10 mouse cellular contexts compared by ENCODE assay signal in genomic region chr11:78153778-78154177, GRCm38 (mm10). TPM values are rescaled to one million over a fixed set of nuclear protein-coding genes. Genes with fewer than 3 reads are reported as not detected.
DNase-seq lines count a peak whose midpoint lies in the region; ATAC-seq and TF ChIP-seq lines count a peak whose summit lies in the region.
"Had no signal": no experiment of that assay in that cellular context is flagged by ENCODE, and none has a peak within 500 bp of the region (broad histone marks: within the 10 kb centered on the region; RNA-seq: fewer than 3 reads in every experiment).

No protein-coding gene starts in this region.

- no peak overlapping the region for H3K4me2 ChIP-seq in lung, embryonic 15.5 days
- no peak overlapping the region for H3K4me2 ChIP-seq in hindbrain, embryonic 16.5 days (ENCODE audit: low read length)
- no peak overlapping the region for H3K4me2 ChIP-seq in intestine, postnatal 0 days (replicated peaks; ENCODE audit: low read depth)
- H3K4me2 ChIP-seq: heart, embryonic 15.5 days had no signal

- H3K4me1 ChIP-seq in lung, embryonic 15.5 days = peaks cover 33% of the 10 kb centered on the region
- H3K4me1 ChIP-seq in hindbrain, embryonic 16.5 days (ENCODE audit: control insufficient read depth, insufficient read depth, low read depth, low read length) = peaks cover 35% of the 10 kb centered on the region
- H3K4me1 ChIP-seq in olfactory bulb, adult 2 months (ENCODE audit: control insufficient read depth, insufficient read depth, low read length) = peaks cover 24% of the 10 kb centered on the region
- no peaks in the 10 kb centered on the region for H3K4me1 ChIP-seq in intestine, postnatal 0 days (replicated peaks; ENCODE audit: control insufficient read depth, insufficient read depth, low read length)

- no peaks in the 10 kb centered on the region for H3K9me3 ChIP-seq in lung, embryonic 15.5 days
- no peaks in the 10 kb centered on the region for H3K9me3 ChIP-seq in hindbrain, embryonic 16.5 days (ENCODE audit: control insufficient read depth, low read length)
- no peaks in the 10 kb centered on the region for H3K9me3 ChIP-seq in intestine, postnatal 0 days (ENCODE audit: control insufficient read depth)
- H3K9me3 ChIP-seq: heart, embryonic 15.5 days had no signal

- ATAC-seq in lung, embryonic 15.5 days (ENCODE audit: borderline replicate concordance, extremely low read depth, low FRiP score, low TSS enrichment) = 0 out of 2 replicates have a peak, but pooled peaks have one; percentile 9
- ATAC-seq in hindbrain, embryonic 16.5 days = no peak
- no peak for ATAC-seq in intestine, postnatal 0 days

- peaks cover 70% of the 10 kb centered on the region for H3K36me3 ChIP-seq in lung, embryonic 15.5 days
- H3K36me3 ChIP-seq in hindbrain, embryonic 16.5 days (ENCODE audit: control insufficient read depth, insufficient read depth, low read length) = peaks cover 20% of the 10 kb centered on the region
- peaks cover 47% of the 10 kb centered on the region for H3K36me3 ChIP-seq in intestine, postnatal 0 days (ENCODE audit: control insufficient read depth, insufficient read depth)

- no peak for TF ChIP-seq CTCF in olfactory bulb, adult 2 months (IDR thresholded peaks at IDR 0.05; ENCODE audit: insufficient read depth, low read depth, low read length)
- no peak for TF ChIP-seq CTCF in intestine, postnatal 0 days (IDR thresholded peaks at IDR 0.05; ENCODE audit: low read depth)

- WGBS in lung, embryonic 15.5 days = 75% methylated on average over 13 of the region's 13 CpGs
- 54% methylated on average over 13 of the region's 13 CpGs for WGBS in hindbrain, embryonic 16.5 days
- WGBS in olfactory bulb, adult 2 months = 35% methylated on average over 13 of the region's 13 CpGs
- WGBS in intestine, postnatal 0 days = 89% methylated on average over 13 of the region's 13 CpGs

- peak overlapping the region; percentile 90 for H3K27ac ChIP-seq in lung, embryonic 15.5 days
- H3K27ac ChIP-seq in hindbrain, embryonic 16.5 days (ENCODE audit: low read depth, low read length) = peak overlapping the region; percentile 71
- H3K27ac ChIP-seq in olfactory bulb, adult 2 months (ENCODE audit: insufficient read depth, low read depth, low read length) = peak overlapping the region; percentile 83
- H3K27ac ChIP-seq in intestine, postnatal 0 days (ENCODE audit: low read depth, low read length) = no peak overlapping the region

- peak; percentile 31 for DNase-seq in cerebellum, adult 9-11 months
- no peak for DNase-seq in cerebellum, postnatal 4 days (ENCODE audit: low spot score in 2 of 2)
- no peak for DNase-seq in lung, postnatal 14 days
- DNase-seq in adipocyte (ENCODE audit: low spot score) = no peak
- DNase-seq: kidney, adult 8-10 months had no signal

- H3K4me3 ChIP-seq in lung, embryonic 15.5 days = no peak overlapping the region
- no peak overlapping the region for H3K4me3 ChIP-seq in hindbrain, embryonic 16.5 days (ENCODE audit: low read length)
- no peak overlapping the region for H3K4me3 ChIP-seq in olfactory bulb, adult 2 months (ENCODE audit: insufficient read depth, low read depth, low read length)
- no peak overlapping the region for H3K4me3 ChIP-seq in intestine, postnatal 0 days (ENCODE audit: low read depth, low read length)
- H3K4me3 ChIP-seq: heart, embryonic 15.5 days had no signal

- TF ChIP-seq POLR2A in olfactory bulb, adult 2 months (IDR thresholded peaks at IDR 0.05; ENCODE audit: insufficient read depth, low read depth, low read length) = no peak

- 0 out of 2 replicates have a peak overlapping the region, but pooled peaks have one; percentile 4 for H3K9ac ChIP-seq in lung, embryonic 15.5 days
- 0 out of 2 replicates have a peak overlapping the region, but pooled peaks have one; percentile 14 for H3K9ac ChIP-seq in hindbrain, embryonic 16.5 days (ENCODE audit: low read depth, low read length)
- no peak overlapping the region for H3K9ac ChIP-seq in intestine, postnatal 0 days (ENCODE audit: low read depth, low read length)
- H3K9ac ChIP-seq: heart, embryonic 15.5 days had no signal

- H3K27me3 ChIP-seq in lung, embryonic 15.5 days = no peaks in the 10 kb centered on the region
- H3K27me3 ChIP-seq in hindbrain, embryonic 16.5 days (replicated peaks; ENCODE audit: control insufficient read depth, insufficient read depth, low read length) = no peaks in the 10 kb centered on the region
- H3K27me3 ChIP-seq in intestine, postnatal 0 days (replicated peaks; ENCODE audit: control insufficient read depth, insufficient read depth, low read length) = no peaks in the 10 kb centered on the region
- H3K27me3 ChIP-seq: heart, embryonic 15.5 days had no signal

RNA-seq across cellular contexts. Expression of gene Traf4, which starts 11.6 kb away (rescaled TPM):
- polyA plus RNA-seq in lung, embryonic 15.5 days (2015; fragmentation: Nextera tagmentation; extraction: Ambion mirVana) = 82.4 and 88.4 TPM in 2 replicates
- polyA plus RNA-seq in hindbrain, embryonic 16.5 days (2015; fragmentation: Nextera tagmentation; extraction: Ambion mirVana) = 80.1 and 97.4 TPM in 2 replicates
- polyA plus RNA-seq in olfactory bulb, adult 2 months (2012; ENCODE audit: insufficient read depth, insufficient read length, low replicate concordance, missing spikeins) = not detected in 2 replicates
- 30.8 and 30.9 TPM in 2 replicates for polyA plus RNA-seq in intestine, postnatal 0 days (2015; fragmentation: Nextera tagmentation; extraction: Ambion mirVana)

RNA-seq across cellular contexts. Expression of gene Nek8, which starts 22.7 kb away (rescaled TPM):
- 19.2 and 20.3 TPM in 2 replicates for polyA plus RNA-seq in lung, embryonic 15.5 days (2015; fragmentation: Nextera tagmentation; extraction: Ambion mirVana)
- 7.1 and 7.7 TPM in 2 replicates for polyA plus RNA-seq in hindbrain, embryonic 16.5 days (2015; fragmentation: Nextera tagmentation; extraction: Ambion mirVana)
- not detected in 2 replicates for polyA plus RNA-seq in olfactory bulb, adult 2 months (2012; ENCODE audit: insufficient read depth, insufficient read length, low replicate concordance, missing spikeins)
- polyA plus RNA-seq in intestine, postnatal 0 days (2015; fragmentation: Nextera tagmentation; extraction: Ambion mirVana) = 5.7 and 5.8 TPM in 2 replicates

RNA-seq across cellular contexts. Expression of gene Tlcd1, which starts 22.7 kb away (rescaled TPM):
- 20.2 and 22.9 TPM in 2 replicates for polyA plus RNA-seq in lung, embryonic 15.5 days (2015; fragmentation: Nextera tagmentation; extraction: Ambion mirVana)
- 19.7 and 20.1 TPM in 2 replicates for polyA plus RNA-seq in hindbrain, embryonic 16.5 days (2015; fragmentation: Nextera tagmentation; extraction: Ambion mirVana)
- polyA plus RNA-seq in olfactory bulb, adult 2 months (2012; ENCODE audit: insufficient read depth, insufficient read length, low replicate concordance, missing spikeins) = not detected in 2 replicates
- polyA plus RNA-seq in intestine, postnatal 0 days (2015; fragmentation: Nextera tagmentation; extraction: Ambion mirVana) = 14.1 and 16.1 TPM in 2 replicates

RNA-seq across cellular contexts. Expression of gene Rpl23a, which starts 29.6 kb away (rescaled TPM):
- polyA plus RNA-seq in lung, embryonic 15.5 days (2015; fragmentation: Nextera tagmentation; extraction: Ambion mirVana) = 1,297 and 1,378 TPM in 2 replicates
- polyA plus RNA-seq in hindbrain, embryonic 16.5 days (2015; fragmentation: Nextera tagmentation; extraction: Ambion mirVana) = 662 and 677 TPM in 2 replicates
- polyA plus RNA-seq in olfactory bulb, adult 2 months (2012; ENCODE audit: insufficient read depth, insufficient read length, low replicate concordance, missing spikeins) = 1,288 TPM in 1 of 2 replicates, not detected in the other
- 762 and 768 TPM in 2 replicates for polyA plus RNA-seq in intestine, postnatal 0 days (2015; fragmentation: Nextera tagmentation; extraction: Ambion mirVana)

RNA-seq across cellular contexts. Expression of gene Rab34, which starts 34.5 kb away (rescaled TPM):
- 141 and 147 TPM in 2 replicates for polyA plus RNA-seq in lung, embryonic 15.5 days (2015; fragmentation: Nextera tagmentation; extraction: Ambion mirVana)
- 57.3 and 60.3 TPM in 2 replicates for polyA plus RNA-seq in hindbrain, embryonic 16.5 days (2015; fragmentation: Nextera tagmentation; extraction: Ambion mirVana)
- polyA plus RNA-seq in olfactory bulb, adult 2 months (2012; ENCODE audit: insufficient read depth, insufficient read length, low replicate concordance, missing spikeins) = not detected in 2 replicates
- 33.9 and 35.4 TPM in 2 replicates for polyA plus RNA-seq in intestine, postnatal 0 days (2015; fragmentation: Nextera tagmentation; extraction: Ambion mirVana)

Comparison
In these comparisons a context has a peak if more than half of its experiments do, and no peak if none do; other contexts are left out.
1. RNA of gene Tlcd1, which starts 22.7 kb away (polyA plus RNA-seq): 20.2 to 22.9 TPM in lung, embryonic 15.5 days, 19.7 to 20.1 TPM in hindbrain, embryonic 16.5 days and 14.1 to 16.1 TPM in intestine, postnatal 0 days; not detected in olfactory bulb, adult 2 months; every median in the first group is over 10 times any median in the second.